Mouse (Mus musculus) CD4-positive naive resting alpha-beta T cell, adult 76 days (primary cell): ENCODE results near the gene Lmbr1l. TPM values are rescaled to one million over a fixed set of nuclear protein-coding genes. Genes with fewer than 3 reads are reported as not detected.

Source experiments
- total RNA-seq: library from RNA; stranded (reverse); gene quantifications from one replicate; pipeline ENCODE4 v1.2.4, GENCODE M21; 2023

The Lmbr1l gene
- total RNA-seq, result 388 TPM

DNA sequence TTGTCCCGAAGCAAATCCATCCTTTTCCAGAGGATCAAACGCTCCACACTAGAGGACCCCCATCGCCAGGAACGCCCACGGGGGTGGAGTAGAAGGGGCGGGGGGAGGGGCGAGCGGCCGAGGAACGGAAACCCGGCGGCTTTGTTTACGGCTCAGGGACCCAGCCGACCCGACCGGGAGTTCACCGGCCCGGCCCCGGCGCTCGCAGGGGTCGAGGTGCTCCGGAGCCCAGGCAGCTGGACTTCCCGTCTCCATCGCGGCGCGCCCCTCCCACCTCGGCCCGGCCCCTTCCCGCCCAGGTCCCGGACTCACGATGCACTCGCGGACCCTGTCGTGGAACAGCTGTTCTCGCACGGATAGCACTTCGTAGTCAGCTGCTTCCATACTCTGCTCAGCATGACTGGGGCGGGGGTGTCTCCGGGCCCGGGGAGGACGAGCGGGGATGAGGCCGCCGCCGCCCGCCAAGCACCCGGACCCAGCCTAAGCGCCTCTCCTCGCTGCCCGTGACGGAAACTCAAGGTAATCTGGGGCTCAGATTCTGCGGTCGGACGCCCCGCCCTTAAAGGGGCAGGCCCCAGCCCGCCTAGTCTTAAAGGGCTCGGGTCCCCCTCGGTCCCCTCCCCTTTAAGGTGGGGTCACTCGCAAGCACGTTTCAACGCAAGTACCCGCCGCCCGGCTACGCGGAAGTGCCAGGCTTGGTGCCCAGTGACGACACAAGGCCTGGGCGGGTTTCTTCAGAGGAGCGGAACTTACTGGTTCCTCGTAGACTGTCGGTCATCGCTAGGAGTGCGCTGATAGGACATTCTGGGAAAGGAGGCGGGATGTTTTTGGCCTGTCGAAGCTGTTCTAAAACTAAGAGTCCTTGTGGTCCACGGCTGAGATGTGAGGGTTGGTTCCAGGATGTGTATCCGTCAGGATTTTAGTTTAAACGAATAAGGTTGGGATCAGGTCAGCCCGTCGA lies at the start of gene Lmbr1l:
Gene Lmbr1l, minus strand, starts transcription at position 694 of the 961 bp plus-strand sequence.

DNA sequence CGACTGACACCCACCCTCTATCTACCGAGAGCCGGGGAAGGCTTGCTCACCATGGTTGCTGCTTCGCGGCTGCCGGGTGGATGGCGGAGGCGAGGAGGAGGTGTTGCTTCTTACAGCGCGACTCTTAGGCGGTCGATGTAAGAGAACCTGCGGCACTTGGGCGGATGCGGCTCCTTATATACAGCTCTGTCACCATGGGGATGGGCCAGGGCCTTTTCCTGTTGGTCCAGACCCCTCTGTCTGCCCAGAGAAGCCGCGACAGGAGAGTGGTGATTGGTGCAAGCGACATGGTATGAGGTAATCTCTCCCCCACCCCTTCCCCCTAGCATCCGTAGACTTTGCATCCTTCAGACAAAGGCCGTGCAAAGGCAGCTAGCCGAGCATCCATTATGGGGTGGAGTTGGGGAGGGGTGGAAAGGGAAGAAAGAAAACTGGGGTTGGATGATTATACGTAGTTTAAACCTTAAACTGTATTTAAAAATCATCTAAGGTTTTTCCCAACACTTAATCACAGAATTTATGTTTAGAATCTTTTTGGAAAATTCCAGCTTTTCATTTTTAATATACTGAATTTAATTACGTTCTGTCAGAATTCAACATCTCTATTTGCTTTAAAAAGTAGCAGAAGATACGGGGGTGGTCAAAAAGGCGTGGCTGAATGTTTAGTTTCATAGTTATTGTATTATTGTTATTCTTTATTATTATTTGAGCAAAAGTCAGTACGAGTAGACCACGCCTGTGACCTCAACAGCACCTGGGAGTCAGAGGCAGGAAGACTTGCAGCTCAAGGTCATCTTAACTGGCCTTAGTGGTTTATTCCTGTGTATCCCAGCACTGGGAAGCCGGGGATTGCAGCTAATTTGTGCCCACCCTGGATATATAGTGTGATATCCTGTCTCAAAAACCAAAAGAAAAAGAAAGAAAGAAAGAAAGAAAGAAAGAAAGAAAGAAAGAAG lies 35.6 kb upstream of the Lmbr1l start, which contains the start of the genes Gm49450 and Tuba1a:
Gene Gm49450, minus strand, starts transcription at position 151 of the 956 bp plus-strand sequence.
Gene Tuba1a, minus strand, starts transcription at position 303 of the 956 bp plus-strand sequence.

DNA sequence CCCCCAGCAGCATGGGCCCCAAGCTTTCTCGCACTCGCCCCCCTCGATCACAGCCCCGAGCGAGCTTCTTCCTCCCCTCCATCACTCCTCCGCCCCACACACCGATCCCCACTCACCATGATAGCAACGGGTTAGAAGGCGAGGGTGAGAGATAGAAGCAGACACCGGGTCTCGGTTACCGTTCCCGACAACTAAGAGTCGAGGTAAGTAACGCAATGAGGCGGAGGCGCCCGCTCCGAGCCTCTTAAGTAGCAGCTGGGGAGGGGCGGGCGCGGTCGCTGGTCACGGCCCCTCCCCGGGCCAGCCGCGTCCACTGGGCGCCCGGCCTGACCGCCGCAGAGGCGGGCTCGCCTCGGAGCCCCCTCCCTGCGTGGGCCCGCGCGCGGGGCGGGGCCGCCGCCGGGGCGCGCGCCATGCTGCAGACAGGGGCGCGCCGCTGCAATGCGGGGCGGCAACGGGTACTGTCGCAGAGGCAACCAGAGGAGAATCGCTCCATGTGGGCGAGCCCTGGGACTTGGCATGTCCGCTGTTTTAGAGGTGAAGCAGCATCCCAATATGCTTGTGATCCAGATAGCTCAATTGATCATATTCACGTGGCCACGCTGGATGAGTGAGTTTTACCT lies 16.3 kb upstream of the Lmbr1l start, which contains the start of gene Tuba1b:
Gene Tuba1b, minus strand, starts transcription at position 349 of the 623 bp plus-strand sequence.

GRCm38 (mm10) chr15:98897928-98898800 lies 19.9 kb downstream of the Lmbr1l start, which contains the start of gene Dhh:
Gene Dhh (minus strand): TSS chr15:98898540.

GRCm38 (mm10) chr15:98893940-98894745 lies 23.9 kb downstream of the Lmbr1l start, which contains the start of gene Rhebl1:
Gene Rhebl1 (minus strand): TSS chr15:98894540.

DNA sequence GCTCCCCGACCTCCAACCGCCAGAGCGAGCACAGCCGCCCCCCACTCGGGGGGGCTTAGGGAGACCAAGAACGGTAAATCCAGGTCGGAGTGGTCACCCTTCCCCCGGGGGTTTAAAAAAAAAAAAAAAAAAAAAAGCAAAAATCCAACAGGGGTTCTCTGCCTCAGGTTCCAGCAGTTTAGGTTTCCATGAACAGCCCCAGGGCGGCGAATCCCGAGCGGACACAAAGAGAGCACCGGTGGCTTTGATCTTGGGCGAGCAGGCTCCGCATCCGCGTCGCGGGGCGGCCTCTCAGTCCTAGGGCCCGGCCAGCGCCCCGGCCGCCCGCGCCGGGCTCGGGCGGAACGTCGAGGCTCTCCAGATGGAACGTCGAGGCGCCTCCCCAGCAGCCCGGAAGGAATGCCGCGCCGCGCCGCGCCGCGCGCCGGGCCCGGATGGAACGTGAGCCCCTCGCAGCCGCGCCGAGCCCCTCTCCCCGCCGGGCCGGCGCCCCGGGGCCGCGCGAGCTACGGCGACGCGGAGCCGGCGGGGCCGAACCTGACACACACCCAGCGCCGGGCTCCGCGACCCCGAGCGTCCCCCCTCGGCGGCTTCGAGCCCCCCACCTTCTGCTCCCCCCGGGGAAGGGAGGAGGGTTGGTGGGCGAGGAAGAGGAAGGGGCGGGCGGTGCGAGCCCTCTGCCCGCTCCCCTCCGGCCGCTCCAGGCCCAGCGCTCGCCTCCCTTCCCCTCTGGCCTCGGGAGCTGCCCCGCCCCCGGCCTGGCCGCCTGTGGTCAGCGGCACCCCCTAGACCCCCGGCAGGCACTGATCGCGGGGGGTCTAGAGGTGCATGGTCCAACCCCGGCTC lies 46.7 kb downstream of the Lmbr1l start, which contains the start of gene Kmt2d:
Gene Kmt2d, minus strand, starts transcription at position 135 of the 846 bp plus-strand sequence.

Other genes starting within 250 kb of the Lmbr1l start
- 1.2 TPM for gene Rnd1, start 240.8 kb downstream of the Lmbr1l start, total RNA-seq
- gene Ccdc65, start 210.0 kb downstream of the Lmbr1l start, total RNA-seq, result not detected
- 4.2 TPM for gene Fkbp11, start 190.0 kb downstream of the Lmbr1l start, total RNA-seq
- gene Arf3, start 155.0 kb downstream of the Lmbr1l start, total RNA-seq, result 85.5 TPM
- 0.56 TPM for gene Wnt10b, start 140.1 kb downstream of the Lmbr1l start, total RNA-seq
- not detected for gene Wnt1, start 128.4 kb downstream of the Lmbr1l start, total RNA-seq
- gene Ddn, start 108.7 kb downstream of the Lmbr1l start, total RNA-seq, result 0.23 TPM
- gene Prkag1, start 86.7 kb downstream of the Lmbr1l start, total RNA-seq, result 122 TPM
- 276 TPM for gene Kmt2d, start 47.0 kb downstream of the Lmbr1l start, total RNA-seq
- gene Rhebl1, start 23.7 kb downstream of the Lmbr1l start, total RNA-seq, result 24.9 TPM
- not detected for gene Dhh, start 19.7 kb downstream of the Lmbr1l start, total RNA-seq
- 217 TPM for gene Tuba1b, start 16.3 kb upstream of the Lmbr1l start, total RNA-seq
- not detected for gene Gm49450, start 35.3 kb upstream of the Lmbr1l start, total RNA-seq
- gene Tuba1a, start 35.5 kb upstream of the Lmbr1l start, total RNA-seq, result 261 TPM
- 64.0 TPM for gene Tuba1c, start 111.7 kb upstream of the Lmbr1l start, total RNA-seq
- not detected for gene Prph, start 136.9 kb upstream of the Lmbr1l start, total RNA-seq
- 2.3 TPM for gene Troap, start 156.3 kb upstream of the Lmbr1l start, total RNA-seq
- gene C1ql4, start 169.6 kb upstream of the Lmbr1l start, total RNA-seq, result not detected
- gene Dnajc22, start 174.9 kb upstream of the Lmbr1l start, total RNA-seq, result not detected
- not detected for gene Spats2, start 207.7 kb upstream of the Lmbr1l start, total RNA-seq